Mouse (Mus musculus) cerebellum, adult 8-10 months (tissue): ENCODE results near the gene Ccser1.
"Not testable (repeated sequence)": the region's sequence is repeated elsewhere in the genome, so short reads cannot be mapped to it uniquely, and the experiment has no call there.

Experiments
- DNase-seq: peaks from one replicate; pipeline ENCODE4 v3.0.0; 2022

The Ccser1 gene

DNA sequence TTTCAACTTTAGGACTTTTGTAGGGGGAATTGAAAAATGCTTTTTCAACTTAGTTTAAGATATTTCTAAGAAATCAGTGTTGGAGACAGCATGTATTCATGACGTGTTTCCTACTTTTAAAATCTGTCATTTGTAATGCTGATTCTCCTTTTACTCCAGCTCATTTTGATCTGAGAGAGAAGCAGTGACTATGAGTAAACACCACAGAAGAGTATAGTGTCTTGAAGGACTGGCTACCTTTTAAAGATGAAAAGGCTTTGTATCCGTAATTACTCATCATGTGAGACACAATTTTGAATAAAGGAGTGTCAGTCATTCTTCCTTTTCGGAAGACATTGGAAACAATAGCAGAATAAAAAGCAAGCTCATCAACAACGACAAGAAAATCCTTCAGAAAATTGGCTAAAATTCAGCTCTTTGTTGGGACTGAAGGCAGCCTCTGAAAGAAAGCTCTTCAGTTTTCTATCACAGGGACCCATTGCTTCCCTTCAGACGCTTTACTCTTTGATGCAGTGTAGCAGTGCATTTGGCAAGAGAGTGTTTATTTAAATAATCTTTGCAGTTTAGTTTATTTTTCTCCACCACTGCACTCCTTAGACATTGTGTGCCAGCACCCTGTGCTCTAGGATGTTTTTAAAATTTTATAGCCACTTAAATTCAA is 50.1 kb downstream of the Ccser1 start:
- no peak for DNase-seq

- DNase-seq, result no peak
Observed at GRCm38 (mm10) chr6:61233060-61233459, 52.9 kb downstream of the Ccser1 start.

DNA sequence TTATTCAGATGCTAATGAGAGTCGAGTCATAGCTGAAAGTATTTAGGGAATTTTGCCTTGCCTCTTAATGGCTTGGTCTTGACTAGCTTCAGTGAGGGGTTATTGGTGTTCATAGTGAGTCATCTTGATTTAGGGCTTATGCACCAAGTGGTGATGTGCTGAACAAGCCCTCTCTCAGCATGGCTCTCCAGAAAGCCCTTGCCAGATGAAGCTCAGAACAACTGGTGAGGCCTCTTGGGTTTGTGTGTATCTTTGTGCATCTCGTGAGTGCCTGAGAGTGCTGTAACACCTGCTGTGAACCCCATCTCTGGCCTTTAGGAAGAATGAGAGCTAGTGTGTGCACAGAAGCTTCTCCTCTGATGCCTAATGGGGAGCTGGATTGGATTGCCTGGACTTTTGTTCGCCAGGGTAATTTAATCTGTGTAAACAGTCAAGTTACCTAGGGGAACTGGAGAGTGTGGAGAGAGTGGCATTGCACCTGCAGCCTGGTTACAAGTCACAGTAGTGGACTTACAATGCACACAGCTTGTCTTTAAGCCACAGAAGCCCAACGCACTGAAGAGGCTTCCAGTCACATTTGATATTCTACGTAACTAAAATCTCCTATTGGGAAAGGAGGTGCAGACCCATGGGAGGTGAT is 53.5 kb downstream of the Ccser1 start:
- DNase-seq, result no peak

DNA sequence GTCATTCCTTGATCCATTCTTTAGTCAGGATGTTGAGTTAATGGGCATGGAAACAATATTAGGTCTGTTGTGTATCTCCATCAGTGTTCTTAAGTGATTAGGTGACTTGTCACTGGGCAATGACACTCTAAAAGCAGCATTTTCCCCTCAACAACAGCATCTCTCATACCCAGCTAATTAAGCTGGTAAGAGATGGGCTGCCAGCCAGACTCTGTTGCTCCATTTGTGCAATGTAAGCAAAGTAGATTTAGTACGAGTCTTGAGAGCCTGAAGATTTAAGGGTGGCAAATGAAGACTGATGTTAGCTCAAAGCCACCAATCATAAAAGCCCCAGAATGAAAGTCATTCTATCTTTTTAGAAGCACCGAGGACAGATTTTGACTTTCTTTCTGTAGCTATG is 60.5 kb downstream of the Ccser1 start:
- no peak for DNase-seq

- no peak for DNase-seq
Observed at GRCm38 (mm10) chr6:61242556-61242955, 62.4 kb downstream of the Ccser1 start.

GRCm38 (mm10) chr6:61246523-61246922 is 66.4 kb downstream of the Ccser1 start:
- no peak for DNase-seq

GRCm38 (mm10) chr6:61247842-61248472 is 67.8 kb downstream of the Ccser1 start:
- no peak for DNase-seq

GRCm38 (mm10) chr6:61248700-61249099 is 68.6 kb downstream of the Ccser1 start:
- no peak for DNase-seq

GRCm38 (mm10) chr6:61251232-61251631 is 71.1 kb downstream of the Ccser1 start:
- DNase-seq, result no peak

GRCm38 (mm10) chr6:61252912-61253311 is 72.8 kb downstream of the Ccser1 start:
- DNase-seq, result no peak

- DNase-seq, result not testable (repeated sequence)
Observed at GRCm38 (mm10) chr6:61255874-61256273, 75.8 kb downstream of the Ccser1 start.

DNA sequence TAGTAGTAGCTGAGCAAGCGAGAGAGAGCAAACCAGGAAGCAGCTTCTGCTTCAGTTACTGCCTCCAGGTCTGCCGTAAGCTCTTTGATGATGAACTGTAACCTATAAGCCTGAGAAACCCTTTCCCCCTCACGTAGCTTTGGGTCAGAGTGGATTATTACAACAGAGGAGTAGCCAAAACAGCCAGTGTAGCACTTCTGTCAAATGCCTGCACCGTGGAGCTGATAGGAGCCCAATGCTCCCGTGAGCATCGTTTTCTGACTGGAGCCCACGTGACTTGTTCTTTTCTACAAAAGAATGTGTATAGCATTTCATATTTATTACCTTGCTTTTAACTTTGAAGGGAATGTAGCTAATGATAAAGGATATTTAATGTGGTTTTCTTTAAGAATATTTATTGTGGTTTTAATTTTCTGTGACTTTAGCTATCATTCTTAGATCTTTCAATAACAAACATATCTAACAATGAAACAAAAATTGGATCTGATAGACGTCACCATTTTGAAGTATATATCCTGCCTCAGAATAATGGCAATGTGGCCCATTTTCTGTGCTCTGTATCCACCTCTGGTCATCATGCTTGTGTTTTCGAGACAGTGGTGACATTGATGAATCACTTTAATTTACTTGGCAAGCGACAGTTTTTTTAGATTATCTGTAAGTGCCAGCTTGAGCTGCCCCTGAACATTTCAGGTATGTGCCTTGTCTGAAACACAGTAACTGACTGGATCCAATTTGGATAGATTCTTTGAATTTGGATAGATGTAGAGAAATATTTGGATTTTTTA is 78.9 kb downstream of the Ccser1 start:
- no peak for DNase-seq

- no peak for DNase-seq
Observed at GRCm38 (mm10) chr6:61261381-61261780, 81.3 kb downstream of the Ccser1 start.

DNA sequence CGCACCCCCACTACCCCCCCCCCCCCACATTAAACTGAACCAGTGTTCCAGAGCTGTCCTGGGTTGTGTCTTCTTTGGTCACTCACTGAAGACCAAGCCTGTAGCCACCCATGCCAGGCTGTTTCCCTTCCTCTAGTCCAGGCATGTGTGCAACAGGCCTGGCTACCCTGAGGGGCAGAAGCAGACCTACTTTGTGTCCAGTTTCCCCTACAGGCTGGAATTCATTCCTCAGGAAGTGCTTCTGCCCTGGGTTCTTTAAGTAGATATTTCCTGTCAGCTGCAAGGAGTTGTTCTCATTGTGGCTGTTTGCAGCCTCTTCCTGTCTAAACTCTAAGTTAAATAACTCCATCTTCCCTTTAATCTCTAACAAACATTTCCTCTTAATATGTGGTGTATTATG is 82.3 kb downstream of the Ccser1 start:
- DNase-seq, result no peak

DNA sequence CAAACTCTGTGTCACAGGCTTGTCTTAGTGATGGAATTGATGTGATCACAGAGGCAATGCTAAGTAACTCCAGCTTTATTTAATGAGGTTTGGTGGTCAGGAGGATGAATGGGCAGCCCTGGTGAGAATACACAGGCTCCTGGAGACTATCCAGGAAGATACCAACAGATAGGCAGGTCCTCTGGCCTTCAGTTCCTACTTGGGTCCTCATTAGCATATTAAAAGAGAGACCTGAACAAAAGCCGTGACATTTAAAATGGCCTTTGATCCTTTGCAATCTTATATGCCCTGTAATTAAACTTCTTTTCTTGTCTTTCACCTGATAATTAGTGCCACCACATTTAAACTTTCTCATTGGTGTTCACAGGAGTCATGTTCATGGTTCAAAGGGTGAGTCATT is 83.2 kb downstream of the Ccser1 start:
- no peak for DNase-seq

DNA sequence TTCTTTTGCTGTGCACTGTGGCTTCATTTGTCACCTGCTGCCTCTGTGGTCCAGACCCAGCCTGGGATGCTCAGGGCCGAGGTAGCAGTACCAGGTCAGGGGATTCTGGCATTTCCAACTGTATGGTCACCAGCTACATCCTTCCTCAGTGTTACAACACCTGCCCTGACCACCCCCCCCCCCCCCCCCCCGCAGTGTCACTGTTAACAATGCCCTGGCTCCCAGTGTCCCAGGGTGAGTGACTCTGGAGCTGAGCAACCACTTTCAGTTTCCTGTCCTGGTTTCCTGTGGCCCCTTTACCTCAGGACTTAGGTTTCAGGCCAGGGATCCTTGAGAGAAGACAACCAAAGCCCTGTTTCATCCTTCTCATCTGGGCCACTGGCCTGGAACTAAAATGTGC is 90.9 kb downstream of the Ccser1 start:
- no peak for DNase-seq

DNA sequence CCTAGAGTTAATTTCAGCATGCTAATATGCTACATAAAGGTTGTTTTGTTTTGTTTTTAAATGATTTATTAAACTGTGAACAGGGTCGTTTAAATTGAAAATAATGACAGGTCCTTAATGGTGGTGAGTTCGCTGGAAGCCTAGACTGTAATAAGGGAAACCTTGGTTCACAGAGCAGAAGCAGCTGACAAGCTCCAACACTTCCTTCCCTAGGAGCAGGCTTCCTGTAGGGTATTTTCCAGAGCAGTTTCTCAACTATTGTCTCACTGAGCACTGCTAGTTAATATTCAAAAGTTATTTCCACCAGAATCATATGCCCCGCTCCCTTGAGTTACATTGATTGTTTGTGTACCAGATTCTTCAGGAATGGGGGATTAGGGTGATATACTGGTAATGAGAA is 93.3 kb downstream of the Ccser1 start:
- no peak for DNase-seq

- DNase-seq, result no peak
Observed at GRCm38 (mm10) chr6:61279506-61279905, 99.4 kb downstream of the Ccser1 start.

DNA sequence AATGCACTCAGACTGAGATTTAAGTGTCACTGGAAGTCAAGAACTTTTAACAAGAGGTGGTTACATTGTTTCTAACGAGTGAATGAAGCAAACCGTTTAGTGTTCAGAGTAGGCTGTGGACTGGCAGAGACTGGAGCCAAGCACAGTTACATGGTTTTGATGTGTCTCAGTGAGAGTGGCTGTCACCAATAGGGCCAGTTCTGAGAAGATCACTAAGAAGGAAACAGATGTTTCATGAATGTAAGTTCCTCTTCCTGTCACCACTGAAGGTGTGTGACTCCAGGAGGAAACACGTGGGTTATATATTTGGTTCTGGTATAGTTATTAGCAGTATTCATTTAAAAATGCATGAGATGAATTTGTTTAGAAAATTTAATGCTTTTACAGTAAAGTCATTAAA is 112.8 kb downstream of the Ccser1 start:
- no peak for DNase-seq

DNA sequence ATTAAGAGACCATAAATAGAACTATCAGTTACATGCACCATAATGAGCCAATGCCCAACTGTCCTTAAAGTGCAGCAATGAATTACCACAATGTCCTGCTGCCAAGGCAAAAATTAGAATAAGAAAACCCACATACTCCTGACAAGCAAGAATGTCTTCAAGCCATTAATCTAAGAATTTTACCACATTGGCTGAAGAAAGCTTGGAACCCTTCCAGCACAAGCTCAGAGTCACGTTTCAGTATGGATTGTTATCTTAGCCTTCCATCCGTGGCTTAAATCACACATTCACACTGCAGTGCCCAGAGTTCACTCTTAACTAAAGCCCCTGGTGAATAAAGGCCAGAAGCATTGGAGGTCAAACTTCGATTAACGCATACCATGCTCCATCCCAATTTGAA is 115.4 kb downstream of the Ccser1 start:
- no peak for DNase-seq

DNA sequence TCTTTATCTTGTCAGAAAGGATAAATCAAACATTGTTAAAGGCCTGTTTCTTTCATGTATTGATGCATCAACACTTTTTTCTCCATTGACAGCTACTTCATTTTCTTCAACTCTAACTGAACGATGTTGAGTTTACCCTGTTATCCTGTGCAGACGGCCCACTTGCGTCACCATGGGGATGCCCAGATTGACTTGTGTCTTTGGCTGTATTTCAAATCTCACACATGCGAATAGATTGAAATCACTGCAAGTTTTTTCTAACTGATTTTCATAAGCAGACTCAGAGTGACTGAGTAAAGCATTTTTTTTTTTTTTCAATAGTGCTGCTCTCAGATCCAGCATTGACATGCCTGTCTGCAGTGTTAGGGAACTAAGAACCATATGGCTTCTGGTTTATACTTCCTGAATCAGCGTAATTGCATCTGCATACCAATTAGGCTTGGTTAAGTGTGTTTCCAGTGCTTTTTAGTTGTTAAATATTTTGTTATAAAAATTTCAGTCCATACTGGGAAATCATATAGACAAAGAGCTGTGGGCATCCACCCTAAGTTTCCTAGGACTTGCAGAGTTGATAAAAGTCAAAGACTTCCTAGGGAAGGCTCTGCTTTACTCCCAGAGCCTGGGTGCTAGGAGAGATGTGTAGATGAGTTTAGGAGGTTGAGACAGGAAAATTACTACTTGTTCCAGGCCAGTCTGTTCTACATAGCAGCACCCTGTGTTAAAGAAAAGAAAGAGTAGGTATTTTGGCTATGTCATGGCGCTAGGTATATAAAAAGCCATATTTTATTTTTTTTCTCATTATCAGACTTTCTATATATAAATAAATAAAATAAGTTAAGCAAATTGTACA is 116.3 kb downstream of the Ccser1 start:
- DNase-seq, result no peak

DNA sequence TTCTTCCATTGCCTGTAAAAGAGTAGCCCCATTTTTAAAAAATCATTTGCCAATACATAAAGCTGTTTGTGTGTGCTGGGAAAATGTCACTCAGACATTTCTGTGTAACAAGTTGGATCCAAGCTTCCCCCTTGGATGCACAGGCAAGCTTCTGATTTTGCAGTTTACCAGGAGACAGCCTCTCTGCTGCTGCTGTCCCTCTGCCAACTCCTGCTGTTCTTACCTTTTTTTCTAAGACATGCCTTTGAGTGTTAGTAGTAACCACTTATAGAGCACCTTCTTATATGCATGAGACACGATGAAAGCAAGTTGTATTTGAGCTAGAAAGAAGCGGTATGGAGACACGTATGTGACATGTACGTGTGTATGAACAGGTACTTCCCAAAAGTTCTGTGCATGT is 120.3 kb downstream of the Ccser1 start:
- no peak for DNase-seq

DNA sequence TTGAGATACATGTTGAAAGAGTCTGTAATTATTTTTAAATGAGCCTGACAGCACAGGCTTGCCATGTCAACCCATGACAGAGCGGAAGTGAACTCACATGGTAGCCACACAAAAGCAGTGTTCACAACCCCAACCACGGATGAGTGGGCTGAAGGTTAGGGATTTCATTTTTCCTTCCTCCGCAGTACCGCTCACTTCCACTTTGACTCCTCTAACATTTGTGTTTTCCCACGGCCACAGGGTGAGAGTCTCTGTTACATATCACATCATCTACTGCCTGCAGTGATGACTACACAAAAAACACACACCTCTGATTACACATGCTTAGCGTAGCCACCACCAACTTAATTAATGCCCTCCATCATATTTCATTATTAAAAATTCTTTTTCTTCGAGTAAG is 120.9 kb downstream of the Ccser1 start:
- no peak for DNase-seq
